Mouse (Mus musculus): ENCODE results near the gene Erich3.

DNA sequence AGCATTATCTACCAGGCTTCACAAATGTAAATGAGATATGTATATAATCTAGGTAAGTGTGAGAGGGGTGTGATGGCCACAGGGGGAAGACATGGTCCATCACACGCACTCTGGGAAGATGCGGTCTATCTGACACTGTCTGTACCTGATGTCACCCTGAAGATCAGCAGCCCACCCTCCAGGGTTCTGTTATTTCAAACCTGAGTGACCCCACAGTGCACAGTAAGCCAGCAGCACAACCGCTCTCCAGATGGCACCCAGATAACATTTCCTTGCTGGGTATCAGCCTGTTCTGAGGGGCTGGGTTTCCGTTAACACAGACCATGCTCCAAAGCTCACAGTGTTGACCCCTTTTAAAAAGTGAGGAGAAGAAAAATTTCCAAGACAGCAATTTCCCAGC lies 102.7 kb downstream of the Erich3 start:
- no peak for TF ChIP-seq CTCF (IDR thresholded peaks at IDR 0.05; ENCODE audit: control insufficient read depth, insufficient read depth, insufficient replicate concordance, low read depth, low read length)
- no peak for TF ChIP-seq POLR2A (IDR thresholded peaks at IDR 0.05; ENCODE audit: control insufficient read depth, low read depth, low read length)
